Mouse (Mus musculus): Measurements from ENCODE around the gene Eef1a1.

- TF ChIP-seq POLR2A (IDR thresholded peaks at IDR 0.05; ENCODE audit: low read depth, low read length) (no peak), CTCF (IDR thresholded peaks at IDR 0.05; ENCODE audit: borderline replicate concordance, insufficient read depth, low read length) (no peak)
These were observed 2.2 kb upstream of the Eef1a1 start for GRCm38 (mm10) chr9:78491169-78491568.

All from embryonic fibroblast, embryonic 13.5 days (primary cell).